Mouse (Mus musculus) cerebral cortex, adult 2 months (tissue): ENCODE data around the gene Hspa1a.

Experiments
- WGBS: fragments of 180-500 bp; shearing (Covaris S2); methylation state at CpG from one replicate; pipeline ENCODE4 v1.1.7; 2018; 5-methylcytosine and 5-hydroxymethylcytosine counted together

Hspa1a gene

DNA sequence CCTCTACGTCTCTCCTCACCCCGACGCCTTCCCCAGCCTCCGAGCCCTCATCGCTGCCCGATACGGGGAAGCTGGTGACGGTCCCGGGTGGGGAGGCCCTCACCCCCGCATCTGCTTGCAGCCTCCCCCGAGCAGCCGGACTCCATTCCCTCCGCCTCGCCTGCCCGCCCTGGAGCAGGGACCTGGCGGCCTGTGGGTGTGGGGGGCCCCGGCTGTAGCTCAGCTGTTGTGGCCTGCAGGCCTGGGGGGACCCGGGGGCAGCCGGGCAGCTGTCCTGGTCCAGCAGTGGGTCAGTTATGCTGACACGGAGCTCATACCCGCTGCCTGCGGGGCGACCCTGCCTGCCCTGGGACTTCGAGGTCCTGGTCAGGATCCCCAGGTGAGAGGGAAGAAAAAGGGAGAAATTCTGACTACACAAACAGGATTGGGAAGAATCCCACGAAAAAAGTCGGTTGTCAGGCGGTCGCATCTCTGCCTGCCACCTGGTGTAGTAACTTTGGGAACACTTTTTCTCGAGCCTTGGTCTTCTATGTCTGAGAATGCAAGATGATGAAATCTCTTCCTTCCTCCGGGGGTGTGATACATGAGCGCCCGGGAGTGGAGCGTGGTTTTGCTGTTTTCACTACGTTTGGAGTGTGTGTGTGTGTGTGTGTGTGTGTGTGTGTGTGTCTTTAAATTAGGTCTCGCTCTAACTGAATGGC, 29.6 kb upstream of the Hspa1a start:
- 3% methylated on average over 35 of the region's 35 CpGs for WGBS

GRCm38 (mm10) chr17:35000717-35001451, 28.9 kb upstream of the Hspa1a start, which contains the start of gene Vars:
Gene Vars, plus strand, starts transcription at chr17:35000987.
- under 1% methylated on average over 83 of the region's 83 CpGs for WGBS

DNA sequence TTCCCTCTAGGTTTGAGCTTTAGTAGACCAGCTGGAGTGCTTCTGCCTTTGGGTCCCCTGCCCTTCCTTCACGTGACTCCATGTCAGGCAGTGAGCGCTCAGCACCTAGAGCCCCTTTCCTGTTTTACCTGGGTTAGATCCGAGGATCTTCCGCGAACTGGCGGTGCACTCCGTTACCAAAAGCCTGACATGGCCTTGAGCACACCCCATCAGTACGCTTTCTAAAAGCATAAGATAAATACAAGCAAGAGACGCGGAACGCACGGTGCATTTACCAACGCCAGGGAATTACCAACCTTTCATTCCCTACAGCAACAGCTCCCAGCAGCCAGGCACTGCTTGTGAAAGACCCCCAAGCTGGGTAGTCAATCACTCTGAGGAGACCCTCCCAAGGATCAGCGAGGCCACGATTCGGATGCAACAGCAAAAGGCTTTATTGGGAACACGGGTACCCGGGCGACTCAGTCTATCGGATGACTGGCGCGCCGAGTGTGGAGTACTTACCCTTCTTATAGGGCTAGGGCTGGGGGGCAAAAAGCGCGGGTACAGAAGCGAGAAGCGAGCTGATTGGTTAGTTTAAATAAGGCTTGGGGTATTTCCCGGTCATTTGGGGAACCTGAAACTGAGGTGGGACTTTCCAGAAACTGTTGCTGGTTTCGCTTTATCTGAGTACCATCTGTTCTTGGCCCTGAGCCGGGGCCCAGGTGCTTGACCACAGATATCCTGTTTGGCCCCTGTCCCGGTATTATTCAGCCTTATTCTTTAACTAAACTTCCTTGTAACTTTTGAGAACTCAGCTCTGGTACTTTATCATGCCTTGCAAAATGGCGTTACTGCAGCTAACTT, 28.1 kb upstream of the Hspa1a start:
- WGBS, result 16% methylated on average over 31 of the region's 32 CpGs

GRCm38 (mm10) chr17:34998526-34999430, 26.8 kb upstream of the Hspa1a start:
- 91% methylated on average over 15 of the region's 15 CpGs for WGBS

DNA sequence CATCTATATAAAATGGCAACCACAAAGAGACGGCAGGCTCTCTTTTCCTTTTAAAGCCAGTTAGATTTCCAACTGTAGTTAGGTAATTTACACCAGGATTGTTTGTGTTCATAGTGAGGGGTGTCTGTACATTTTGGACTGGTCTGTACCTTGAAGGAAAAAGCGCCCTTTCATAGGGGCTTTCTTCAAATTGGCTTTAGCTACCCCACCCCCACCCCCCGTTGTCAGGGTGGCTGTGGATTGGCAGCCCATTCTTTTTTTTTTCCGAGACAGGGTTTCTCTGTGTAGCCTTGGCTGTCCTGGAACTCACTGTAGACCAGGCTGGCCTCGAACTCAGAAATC, 25.2 kb upstream of the Hspa1a start:
- WGBS, result 88% methylated on average over 5 of the region's 5 CpGs

- WGBS, result 95% methylated on average over 14 of the region's 14 CpGs
Measured at GRCm38 (mm10) chr17:34996411-34997141, 24.6 kb upstream of the Hspa1a start.

DNA sequence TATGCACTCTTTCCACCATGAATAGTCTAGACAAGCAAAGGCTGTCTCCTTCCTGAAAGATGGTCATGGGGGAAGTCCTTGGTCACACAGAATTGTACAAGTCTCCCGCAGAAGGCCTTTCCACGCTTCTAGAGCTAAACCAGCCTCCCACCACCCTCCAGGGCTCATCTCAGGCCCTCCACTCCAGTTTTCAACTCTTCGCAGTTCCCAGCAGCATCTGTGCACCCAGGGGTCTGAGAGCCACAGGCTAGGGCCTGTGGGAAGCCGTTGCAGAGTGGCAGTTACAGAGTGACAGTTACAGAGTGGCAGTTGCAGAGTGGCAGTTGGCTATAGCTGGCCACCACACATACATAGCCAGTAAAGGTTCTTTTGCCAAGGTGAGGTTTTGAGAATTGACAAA, 24.0 kb upstream of the Hspa1a start:
- 93% methylated on average over 4 of the region's 4 CpGs for WGBS

DNA sequence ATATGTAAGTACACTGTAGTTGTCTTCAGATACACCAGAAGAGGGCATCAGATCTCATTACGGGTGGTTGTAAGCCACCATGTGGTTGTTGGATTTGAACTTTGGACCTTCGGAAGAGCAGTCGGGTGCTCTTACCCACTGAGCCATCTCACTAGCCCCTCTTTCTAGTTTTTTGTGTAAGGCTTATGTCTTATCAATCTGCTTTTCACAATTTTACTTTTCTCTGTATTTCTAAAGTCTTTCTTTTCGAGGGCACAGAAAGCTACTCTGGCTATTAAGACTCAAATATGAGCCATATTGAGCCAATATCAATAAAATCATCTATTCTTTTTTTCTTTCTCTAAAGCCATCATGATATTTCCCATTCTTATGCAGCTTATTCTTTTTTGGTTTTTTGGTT, 23.2 kb upstream of the Hspa1a start:
- WGBS, result 86% methylated on average over 4 of the region's 4 CpGs

DNA sequence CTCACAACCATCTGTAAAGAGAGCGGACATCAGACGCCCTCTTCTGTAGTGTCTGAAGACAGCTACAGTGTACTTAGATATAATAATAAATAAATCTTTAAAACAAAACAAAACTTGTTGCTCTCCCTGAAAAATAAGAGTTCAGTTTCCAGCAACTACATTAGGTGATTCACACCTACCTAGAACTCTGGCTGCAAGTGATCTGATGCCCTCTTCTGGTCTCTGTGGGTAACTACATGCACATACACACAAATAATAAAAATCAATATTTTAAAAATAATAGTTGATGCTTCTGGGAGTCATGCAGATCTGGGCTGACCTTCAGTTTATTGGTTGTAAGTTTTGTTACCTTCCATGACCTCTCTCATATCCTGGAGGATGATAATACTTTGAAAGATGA, 12.3 kb upstream of the Hspa1a start:
- 83% methylated on average over 2 of the region's 2 CpGs for whole genome bisulfite sequencing

GRCm38 (mm10) chr17:34982328-34982727, 10.4 kb upstream of the Hspa1a start:
- under 1% methylated on average over 15 of the region's 15 CpGs for WGBS

DNA sequence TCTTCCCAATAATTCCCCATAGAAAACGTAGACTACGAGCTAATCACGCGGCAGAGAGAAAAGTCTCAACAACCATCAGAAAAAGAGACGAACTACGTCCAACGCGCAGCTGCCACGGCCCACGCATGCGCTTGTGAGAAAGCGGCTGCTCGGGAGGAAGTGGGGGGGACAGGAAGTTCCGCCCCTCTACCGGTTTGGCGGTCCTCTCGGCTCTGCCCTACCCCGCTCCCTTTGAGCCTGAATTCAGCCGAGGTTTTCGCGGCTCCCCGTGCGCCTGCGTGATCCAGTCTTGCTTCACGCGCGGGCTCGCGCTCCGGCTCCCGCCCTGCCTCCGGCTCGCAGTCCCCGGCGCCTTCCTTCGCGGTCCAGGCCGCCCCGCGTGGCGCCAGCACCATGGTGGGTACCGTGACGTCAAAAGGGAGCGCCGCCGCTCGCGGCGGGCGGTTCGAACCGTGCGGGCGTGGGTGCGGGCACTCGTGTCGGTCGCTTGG, 9.8 kb upstream of the Hspa1a start, which contains the start of gene Lsm2:
Lsm2 (plus strand) TSS at position 173 of the 491 bp plus-strand sequence.
- under 1% methylated on average over 58 of the region's 58 CpGs for WGBS

DNA sequence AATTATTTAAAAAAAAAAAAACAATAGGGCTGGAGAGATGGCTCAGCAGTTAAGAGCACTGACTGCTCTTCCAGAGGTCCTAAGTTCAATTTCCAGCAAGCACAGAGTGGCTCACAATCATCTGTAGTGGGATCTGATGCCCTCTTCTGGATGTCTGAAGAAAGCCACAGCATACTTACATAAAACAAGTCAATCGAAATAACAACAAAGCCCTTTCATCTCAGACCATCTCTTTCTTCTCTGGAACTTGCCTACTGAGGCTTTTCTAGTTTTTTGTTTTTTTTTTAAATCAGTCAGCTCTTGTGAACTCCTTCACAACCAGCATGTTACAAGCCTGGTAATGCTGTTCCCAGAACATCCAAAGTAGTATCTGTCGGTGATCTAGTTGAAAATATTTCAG, 8.7 kb upstream of the Hspa1a start:
- 4% methylated on average over 2 of the region's 2 CpGs for WGBS

DNA sequence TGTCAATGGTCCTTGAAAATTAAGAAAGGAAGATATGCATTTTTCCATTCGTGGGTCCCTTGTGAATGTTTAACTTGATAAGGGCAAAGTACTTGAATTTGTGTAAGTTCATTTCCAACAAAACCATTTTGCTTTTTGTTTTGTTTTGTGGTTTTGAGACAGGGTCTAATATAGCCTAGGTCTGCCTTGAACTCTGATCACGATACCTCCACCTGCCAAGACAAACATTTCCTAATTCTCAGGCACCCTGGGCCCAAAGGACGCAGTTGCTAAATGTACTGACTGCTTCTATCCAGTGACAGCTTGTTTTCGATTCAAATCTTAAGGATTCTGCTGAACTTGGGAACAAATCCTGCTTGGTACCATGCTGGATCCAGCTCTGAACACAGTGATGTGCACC, 7.7 kb upstream of the Hspa1a start:
- WGBS, result 94% methylated on average over 4 of the region's 4 CpGs

- 91% methylated on average over 27 of the region's 27 CpGs for WGBS
Measured at GRCm38 (mm10) chr17:34978239-34978638, 6.3 kb upstream of the Hspa1a start.

DNA sequence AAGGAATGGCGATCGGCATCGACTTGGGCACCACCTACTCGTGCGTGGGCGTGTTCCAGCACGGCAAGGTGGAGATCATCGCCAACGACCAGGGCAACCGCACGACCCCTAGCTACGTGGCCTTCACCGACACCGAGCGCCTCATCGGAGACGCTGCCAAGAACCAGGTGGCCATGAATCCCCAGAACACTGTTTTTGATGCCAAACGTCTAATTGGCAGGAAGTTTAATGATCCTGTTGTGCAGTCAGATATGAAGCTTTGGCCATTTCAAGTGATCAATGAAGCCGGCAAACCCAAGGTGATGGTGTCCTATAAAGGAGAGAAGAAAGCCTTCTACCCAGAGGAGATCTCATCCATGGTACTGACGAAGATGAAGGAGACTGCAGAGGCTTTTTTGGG, 5.0 kb upstream of the Hspa1a start:
- WGBS, result 94% methylated on average over 20 of the region's 20 CpGs

DNA sequence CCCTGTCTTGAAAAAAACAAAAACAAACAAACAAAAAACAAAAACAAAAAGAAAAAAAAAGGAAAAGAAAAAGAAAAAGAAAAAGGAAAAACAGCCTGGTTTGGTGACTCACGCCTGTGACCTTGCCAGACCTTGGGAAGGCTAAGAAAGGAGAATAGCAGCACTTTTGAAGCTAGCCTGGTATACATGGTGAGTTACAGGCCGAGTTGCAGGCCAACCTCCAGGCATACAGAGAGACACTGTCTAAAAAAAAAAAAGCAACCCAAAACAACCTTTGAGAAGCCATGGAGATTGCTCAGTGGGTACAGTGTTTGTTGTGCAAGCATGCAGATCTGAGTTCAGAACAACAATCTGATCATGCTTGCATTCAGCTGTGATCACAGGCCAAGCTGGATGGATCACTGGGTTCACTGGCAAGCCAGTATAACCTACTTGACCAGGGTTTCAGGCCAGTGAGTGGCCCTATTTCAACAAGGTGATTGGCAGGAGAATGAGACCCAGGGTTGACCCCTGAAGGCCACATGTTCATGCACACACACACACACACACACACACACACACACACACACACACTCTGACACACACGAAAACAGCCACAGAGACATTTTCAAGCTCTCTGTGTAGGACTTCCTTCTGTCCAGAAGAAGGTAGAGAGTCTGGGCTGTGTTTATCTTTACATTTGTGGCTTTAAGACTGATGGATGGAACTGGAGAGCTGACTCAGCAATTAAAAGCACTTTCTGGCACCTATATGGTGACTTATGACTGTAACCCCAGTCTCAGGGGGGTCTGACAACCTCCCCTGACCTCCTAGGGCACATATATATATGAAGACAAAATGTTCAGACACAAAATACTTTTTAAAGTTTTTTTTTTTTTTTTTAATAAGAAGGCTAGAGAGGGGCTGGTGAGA, 3.9 kb upstream of the Hspa1a start:
- WGBS, result 87% methylated on average over 3 of the region's 3 CpGs

DNA sequence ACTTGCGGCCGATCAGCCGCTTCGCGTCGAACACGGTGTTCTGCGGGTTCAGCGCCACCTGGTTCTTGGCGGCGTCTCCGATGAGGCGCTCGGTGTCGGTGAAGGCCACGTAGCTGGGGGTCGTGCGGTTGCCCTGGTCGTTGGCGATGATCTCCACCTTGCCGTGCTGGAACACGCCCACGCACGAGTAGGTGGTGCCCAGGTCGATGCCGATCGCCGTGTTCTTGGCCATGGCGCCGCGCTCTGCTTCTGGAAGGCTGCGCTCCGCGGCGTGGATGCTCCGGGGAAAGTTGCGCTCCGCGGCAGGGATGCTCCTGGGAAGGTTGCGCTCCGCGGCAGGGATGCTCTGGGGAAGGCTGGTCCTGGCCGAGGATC, 275 bp downstream of the Hspa1a start:
- under 1% methylated on average over 28 of the region's 43 CpGs for WGBS

GRCm38 (mm10) chr17:34970850-34971249, 1.1 kb downstream of the Hspa1a start:
- 29% methylated on average over 24 of the region's 37 CpGs for WGBS

GRCm38 (mm10) chr17:34969822-34970221, 2.1 kb downstream of the Hspa1a start, which contains the start of gene Gm20481:
Gene Gm20481, plus strand, starts transcription at chr17:34969912.
- WGBS, result 67% methylated on average over 8 of the region's 11 CpGs
